Mouse (Mus musculus) liver, embryonic 14.5 days (tissue): ENCODE data around the gene Efr3b.

Experiments
- CTCF ChIP-seq: IDR thresholded peaks from 2 replicates; pipeline ENCODE4 v1.5.1; 2016; ENCODE audit warnings: antibody characterized with exemption, low read depth, control low read depth
- EP300 ChIP-seq: IDR thresholded peaks from 2 replicates; pipeline ENCODE4 v1.6.1; 2016; ENCODE audit warnings: antibody characterized with exemption, low read depth

- TF ChIP-seq CTCF: no peak
- no peak for TF ChIP-seq EP300
Measured at GRCm38 (mm10) chr12:4016321-4016720, 22.4 kb downstream of the Efr3b start.
